Comparison of ENCODE assay signal across 12 mouse cellular contexts in genomic region chr1:166279580-166280206, GRCm38 (mm10). TPM values are rescaled to one million over a fixed set of nuclear protein-coding genes. Genes with fewer than 3 reads are reported as not detected.
DNase-seq lines count a peak whose midpoint lies in the region; ATAC-seq and TF ChIP-seq lines count a peak whose summit lies in the region.
"Had no signal": no experiment of that assay in that cellular context is flagged by ENCODE, and none has a peak within 500 bp of the region (broad histone marks: within the 10 kb centered on the region; RNA-seq: fewer than 3 reads in every experiment).

No protein-coding gene starts in this region.

- TF ChIP-seq CTCF in layer of hippocampus, adult 2 months (conservative IDR thresholded peaks at IDR 0.05): no peak

- ATAC-seq in forebrain, embryonic 15.5 days (replicated peaks): 0 out of 2 replicates have a peak, but pooled peaks have one; percentile 4
- ATAC-seq in CD4-positive, CD25-positive, alpha-beta regulatory T cell, adult 4 months: no peak

- no peak for DNase-seq in layer of hippocampus, adult 2 months (ENCODE audit: low spot score in 2 of 2)
- no peak for DNase-seq in layer of hippocampus, adult 9-10 months (ENCODE audit: low spot score)
- DNase-seq in midbrain, embryonic 10.5 days (ENCODE audit: low spot score): peak; percentile 65
- peak; percentile 59 for DNase-seq in retina, embryonic 14.5 days (ENCODE audit: low spot score)
- no peak for DNase-seq in heart, postnatal 4 days
- DNase-seq in cerebellum, adult 11-12 months: no peak
- DNase-seq: adrenal gland, postnatal 25 days had no signal

- H3K27me3 ChIP-seq in forebrain, embryonic 15.5 days: no peaks in the 10 kb centered on the region
- H3K27me3 ChIP-seq in midbrain, embryonic 10.5 days (ENCODE audit: low read depth, poor library complexity, severe bottlenecking): no peaks in the 10 kb centered on the region

- peak overlapping the region; percentile 14 for H3K4me2 ChIP-seq in forebrain, embryonic 15.5 days (replicated peaks)

- H3K4me1 ChIP-seq in forebrain, embryonic 15.5 days: peaks cover 63% of the 10 kb centered on the region
- peaks cover 83% of the 10 kb centered on the region for H3K4me1 ChIP-seq in midbrain, embryonic 10.5 days

- H3K9ac ChIP-seq in forebrain, embryonic 15.5 days (replicated peaks): peak overlapping the region; percentile 22

- no peak overlapping the region for H3K4me3 ChIP-seq in layer of hippocampus, adult 2 months
- no peak overlapping the region for H3K4me3 ChIP-seq in forebrain, embryonic 15.5 days
- peak overlapping the region; percentile 37 for H3K4me3 ChIP-seq in midbrain, embryonic 10.5 days

- WGBS in forebrain, embryonic 15.5 days: 10% methylated on average over 9 of the region's 9 CpGs
- WGBS in midbrain, embryonic 10.5 days: 20% methylated on average over 9 of the region's 9 CpGs

- no peaks in the 10 kb centered on the region for H3K9me3 ChIP-seq in forebrain, embryonic 15.5 days
- no peaks in the 10 kb centered on the region for H3K9me3 ChIP-seq in midbrain, embryonic 10.5 days (replicated peaks)

- peak overlapping the region; percentile 87 for H3K27ac ChIP-seq in layer of hippocampus, adult 2 months
- H3K27ac ChIP-seq in forebrain, embryonic 15.5 days (replicated peaks): peak overlapping the region; percentile 85
- peak overlapping the region; percentile 91 for H3K27ac ChIP-seq in midbrain, embryonic 10.5 days (replicated peaks)

- H3K36me3 ChIP-seq in forebrain, embryonic 15.5 days: no peaks in the 10 kb centered on the region
- H3K36me3 ChIP-seq in midbrain, embryonic 10.5 days: peaks cover 28% of the 10 kb centered on the region

RNA-seq across cellular contexts. Expression of gene Ildr2, which starts 25.8 kb away (rescaled TPM):
- 10 to 100 TPM; 71.5 to 73.6 TPM for total RNA-seq in layer of hippocampus, adult 2 months (2021)
- 3.5 TPM in 2 replicates for polyA plus RNA-seq in forebrain, embryonic 15.5 days (2015; fragmentation: Nextera tagmentation; extraction: Ambion mirVana)
- polyA plus RNA-seq in midbrain, embryonic 10.5 days (2016; fragmentation: Nextera tagmentation; extraction: Ambion mirVana): 14.9 and 15.1 TPM in 2 replicates
- total RNA-seq in heart, postnatal 4 days (2021): 1 to 10 TPM; 6.0 to 7.0 TPM
- not detected for polyA plus RNA-seq in CD4-positive, CD25-positive, alpha-beta regulatory T cell, adult 4 months (2017; shearing (Covaris generic))
- total RNA-seq: neutrophil, adult 5-6 weeks had no signal

RNA-seq across cellular contexts. Expression of gene Mael, which starts 41.1 kb away (rescaled TPM):
- not detected for total RNA-seq in layer of hippocampus, adult 2 months (2021)
- 0.11 TPM in 1 of 2 replicates, not detected in the other for polyA plus RNA-seq in forebrain, embryonic 15.5 days (2015; fragmentation: Nextera tagmentation; extraction: Ambion mirVana)
- 0.10 TPM in 1 of 2 replicates, not detected in the other for polyA plus RNA-seq in midbrain, embryonic 10.5 days (2016; fragmentation: Nextera tagmentation; extraction: Ambion mirVana)
- not detected for total RNA-seq in heart, postnatal 4 days (2021)
- polyA plus RNA-seq in CD4-positive, CD25-positive, alpha-beta regulatory T cell, adult 4 months (2017; shearing (Covaris generic)): not detected
- total RNA-seq: adrenal gland, postnatal 25 days; neutrophil, adult 5-6 weeks had no signal
- polyA plus RNA-seq: heart, postnatal 0 days; spleen, adult 2 months had no signal

Comparison
In these comparisons a context has a peak if more than half of its experiments do, and no peak if none do; other contexts are left out.
1. DNase-seq: peak in midbrain, embryonic 10.5 days (single experiment) and retina, embryonic 14.5 days (single experiment); none in layer of hippocampus, adult 2 months (0 of 2), layer of hippocampus, adult 9-10 months (single experiment), heart, postnatal 4 days (single experiment) and cerebellum, adult 11-12 months (single experiment).
2. Peak in every context shown above with its lines, with median percentiles within 50 percentile points of each other: H3K27ac ChIP-seq.